Mouse (Mus musculus): ENCODE data around the gene Fam129a. TPM values are rescaled to one million over a fixed set of nuclear protein-coding genes. Genes with fewer than 3 reads are reported as not detected.
A peak's percentile ranks its signal among the peaks of the same experiment; 100 is the strongest.

Fam129a gene
- polyA plus RNA-seq, 1 experiment from 2014 or later = 2.8 TPM

DNA sequence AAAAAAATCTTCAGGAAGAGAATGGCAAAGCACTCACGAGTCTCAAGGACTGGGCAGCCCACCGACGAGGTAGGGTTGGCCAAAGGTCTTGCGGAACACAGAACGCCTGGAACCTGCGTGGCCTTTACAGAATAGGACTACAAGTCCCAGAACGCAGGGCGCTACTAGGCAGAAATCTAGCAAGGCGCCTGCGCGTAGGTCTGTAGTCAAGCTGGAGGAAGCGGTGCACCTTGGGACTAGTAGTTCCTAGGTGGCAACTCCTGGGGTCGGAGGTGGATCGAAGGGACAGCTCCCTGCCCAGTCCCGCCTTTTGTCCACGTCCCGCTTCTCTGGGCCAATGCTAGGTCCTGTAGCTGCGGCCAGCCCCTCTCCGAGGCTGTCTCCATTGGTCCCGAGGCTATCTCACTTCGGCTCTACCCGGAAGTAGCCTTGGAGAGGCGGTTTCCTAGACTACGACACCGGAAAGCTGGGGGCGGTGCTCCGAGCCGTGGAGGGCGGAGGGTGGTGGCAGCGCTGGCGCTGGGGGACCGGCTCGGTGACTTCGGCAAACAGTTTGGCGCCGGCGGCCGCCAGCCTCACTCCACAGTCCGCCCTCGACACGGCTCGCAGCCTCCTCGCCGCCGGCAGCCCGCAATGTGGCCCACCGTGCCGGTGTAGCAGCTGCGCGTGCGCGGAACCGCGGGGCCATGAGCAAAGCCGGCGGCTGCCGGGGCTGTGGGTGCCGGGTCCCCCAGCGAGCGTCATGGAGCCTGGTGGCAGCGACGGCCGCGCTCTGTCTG lies 184.1 kb downstream of the Fam129a start, which contains the start of gene Edem3:
Gene Edem3, plus strand, starts transcription at position 491 of the 779 bp plus-strand sequence.
- Histone ChIP-seq H3K27me3 (no peaks in the 10 kb centered on the region), H3K4me2 (peak within 1 kb of the TSS; percentile 98), H3K4me3 (replicated peaks) (peak within 1 kb of the TSS; percentile 92), H3K27ac (peak within 1 kb of the TSS; percentile 82), H3K9ac (replicated peaks) (peak within 1 kb of the TSS; percentile 75), H3K4me1 (replicated peaks) (peaks cover 25% of the 10 kb centered on the region), H3K36me3 (no peaks in the 10 kb centered on the region), H3K9me3 (no peaks in the 10 kb centered on the region)
- peak; percentile 100 for ATAC-seq (ENCODE audit: insufficient number of reproducible peaks, insufficient read depth, low FRiP score, low TSS enrichment, low read depth)
- WGBS = under 1% methylated on average over 64 of the region's 64 CpGs

- 7% methylated on average over 36 of the region's 36 CpGs for WGBS
- Histone ChIP-seq H3K9me3 (no peaks in the 10 kb centered on the region), H3K36me3 (peaks cover 3% of the 10 kb centered on the region; the same call in 1 of the 2 replicates), H3K9ac (replicated peaks) (peak overlapping the region; percentile 75), H3K4me2 (peak overlapping the region; percentile 98), H3K27me3 (no peaks in the 10 kb centered on the region), H3K4me1 (replicated peaks) (peaks cover 25% of the 10 kb centered on the region), H3K4me3 (replicated peaks) (peak overlapping the region; percentile 92), H3K27ac (peak overlapping the region; percentile 82)
- peak; percentile 33 for ATAC-seq (ENCODE audit: insufficient number of reproducible peaks, insufficient read depth, low FRiP score, low TSS enrichment, low read depth)
These were observed 184.9 kb downstream of the Fam129a start for GRCm38 (mm10) chr1:151755660-151756424.

GRCm38 (mm10) chr1:151756425-151756728 lies 185.4 kb downstream of the Fam129a start:
- no peak for ATAC-seq (ENCODE audit: insufficient number of reproducible peaks, insufficient read depth, low FRiP score, low TSS enrichment, low read depth)
- Histone ChIP-seq H3K9ac (replicated peaks) (no peak overlapping the region; the same call in 1 of the 2 replicates), H3K9me3 (no peaks in the 10 kb centered on the region), H3K4me2 (peak overlapping the region; percentile 98), H3K4me1 (replicated peaks) (peaks cover 25% of the 10 kb centered on the region), H3K27ac (no peak overlapping the region), H3K36me3 (peaks cover 8% of the 10 kb centered on the region; the same call in 1 of the 2 replicates), H3K4me3 (replicated peaks) (peak overlapping the region; percentile 92), H3K27me3 (no peaks in the 10 kb centered on the region)
- WGBS = 20% methylated on average over 1 of the region's 1 CpGs

- H3K27ac ChIP-seq = no peak overlapping the region
- no peak for ATAC-seq (ENCODE audit: insufficient number of reproducible peaks, insufficient read depth, low FRiP score, low TSS enrichment, low read depth)
- H3K9ac ChIP-seq (replicated peaks) = no peak overlapping the region
- peaks cover 19% of the 10 kb centered on the region for H3K36me3 ChIP-seq
- no peaks in the 10 kb centered on the region for H3K9me3 ChIP-seq
- H3K27me3 ChIP-seq = no peaks in the 10 kb centered on the region
- no peak overlapping the region for H3K4me2 ChIP-seq
- H3K4me1 ChIP-seq (replicated peaks) = peaks cover 26% of the 10 kb centered on the region
- WGBS = 83% methylated on average over 6 of the region's 6 CpGs
- H3K4me3 ChIP-seq (replicated peaks) = no peak overlapping the region
These were observed 187.3 kb downstream of the Fam129a start for GRCm38 (mm10) chr1:151758301-151758700.

DNA sequence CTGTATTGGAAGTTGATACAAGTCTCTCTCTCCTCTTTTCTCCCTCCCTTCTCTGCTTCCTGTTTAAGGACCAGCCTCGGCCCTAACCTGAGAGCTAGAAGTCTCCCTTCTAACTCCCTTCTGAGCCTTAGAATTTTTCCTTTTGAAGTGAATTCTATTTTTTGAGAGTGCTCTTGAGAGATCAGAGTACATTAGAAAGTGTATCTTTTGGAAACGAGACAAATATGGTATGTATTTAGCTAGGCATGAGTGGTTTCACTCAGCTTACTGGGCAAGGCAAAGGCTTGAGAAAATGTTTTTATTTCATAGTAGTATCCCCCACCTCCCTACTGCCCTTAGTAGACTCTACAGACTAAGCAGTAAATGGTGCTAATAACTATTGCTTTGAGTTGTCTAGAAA lies 188.0 kb downstream of the Fam129a start:
- ATAC-seq (ENCODE audit: insufficient number of reproducible peaks, insufficient read depth, low FRiP score, low TSS enrichment, low read depth) = no peak
- no peak overlapping the region for H3K4me3 ChIP-seq (replicated peaks)
- no peak overlapping the region for H3K9ac ChIP-seq (replicated peaks)
- 59% methylated on average over 2 of the region's 2 CpGs for WGBS
- 0 out of 2 replicates have a peak overlapping the region, but pooled peaks have one; percentile 18 for H3K27ac ChIP-seq
- no peaks in the 10 kb centered on the region for H3K27me3 ChIP-seq
- H3K9me3 ChIP-seq = no peaks in the 10 kb centered on the region
- H3K4me2 ChIP-seq = no peak overlapping the region
- H3K36me3 ChIP-seq = peaks cover 19% of the 10 kb centered on the region
- peaks cover 30% of the 10 kb centered on the region for H3K4me1 ChIP-seq (replicated peaks)

- H3K9ac ChIP-seq (replicated peaks) = no peak overlapping the region
- WGBS = 54% methylated on average over 3 of the region's 3 CpGs
- H3K9me3 ChIP-seq = no peaks in the 10 kb centered on the region
- ATAC-seq (ENCODE audit: insufficient number of reproducible peaks, insufficient read depth, low FRiP score, low TSS enrichment, low read depth) = no peak
- H3K4me2 ChIP-seq = no peak overlapping the region
- H3K27me3 ChIP-seq = no peaks in the 10 kb centered on the region
- peaks cover 19% of the 10 kb centered on the region for H3K36me3 ChIP-seq
- no peak overlapping the region for H3K4me3 ChIP-seq (replicated peaks)
- H3K4me1 ChIP-seq (replicated peaks) = peaks cover 5% of the 10 kb centered on the region
- H3K27ac ChIP-seq = no peak overlapping the region
These were observed 193.2 kb downstream of the Fam129a start for GRCm38 (mm10) chr1:151764236-151764635.

GRCm38 (mm10) chr1:151766166-151766565 lies 195.2 kb downstream of the Fam129a start:
- no peak for ATAC-seq (ENCODE audit: insufficient number of reproducible peaks, insufficient read depth, low FRiP score, low TSS enrichment, low read depth)
- H3K27ac ChIP-seq = no peak overlapping the region
- 77% methylated on average over 2 of the region's 2 CpGs for WGBS

DNA sequence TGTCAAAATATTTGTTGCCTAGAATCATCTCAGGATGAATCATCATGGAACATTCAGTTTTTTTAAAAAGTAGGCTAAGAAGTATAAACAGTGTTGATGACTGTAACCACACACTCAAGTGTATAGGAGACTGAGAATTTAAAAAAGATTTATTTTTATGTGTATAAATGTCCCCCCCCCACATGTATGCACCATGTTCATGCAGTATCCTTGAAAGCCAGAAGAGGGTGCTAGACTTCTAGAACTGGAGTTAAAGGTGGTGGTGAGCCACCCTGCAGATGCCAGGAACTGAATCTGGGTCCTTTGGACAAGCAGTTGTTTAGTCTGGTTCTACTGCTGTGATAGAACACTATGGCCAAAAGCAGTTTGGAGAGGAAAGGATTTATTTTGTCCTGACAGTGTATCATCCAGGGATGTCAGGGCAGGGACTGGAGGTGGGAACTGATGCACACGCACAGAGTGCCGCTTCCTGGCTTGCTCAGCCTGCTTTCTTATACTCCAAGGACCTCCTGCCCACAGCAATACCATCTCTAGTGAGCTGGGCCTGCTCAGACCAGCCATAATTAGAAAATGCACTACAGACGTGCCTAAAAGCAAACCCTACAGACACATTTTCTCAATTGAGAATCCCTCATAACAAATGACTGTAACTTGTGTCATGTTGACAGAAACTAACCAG lies 196.1 kb downstream of the Fam129a start:
- Histone ChIP-seq H3K9ac (replicated peaks) (no peak overlapping the region), H3K4me2 (no peak overlapping the region), H3K4me1 (replicated peaks) (peaks cover 5% of the 10 kb centered on the region), H3K9me3 (no peaks in the 10 kb centered on the region), H3K27me3 (no peaks in the 10 kb centered on the region), H3K4me3 (replicated peaks) (no peak overlapping the region), H3K36me3 (peaks cover 18% of the 10 kb centered on the region), H3K27ac (no peak overlapping the region)
- no peak for ATAC-seq (ENCODE audit: insufficient number of reproducible peaks, insufficient read depth, low FRiP score, low TSS enrichment, low read depth)
- WGBS = 83% methylated on average over 3 of the region's 3 CpGs

More at GRCm38 (mm10) chr1:151766166-151766565, 195.2 kb downstream of the Fam129a start:
- Histone ChIP-seq H3K27me3 (no peaks in the 10 kb centered on the region), H3K4me2 (no peak overlapping the region), H3K9me3 (no peaks in the 10 kb centered on the region), H3K36me3 (peaks cover 19% of the 10 kb centered on the region), H3K4me1 (replicated peaks) (peaks cover 5% of the 10 kb centered on the region), H3K9ac (replicated peaks) (no peak overlapping the region), H3K4me3 (replicated peaks) (no peak overlapping the region)

- no peaks in the 10 kb centered on the region for H3K27me3 ChIP-seq
- ATAC-seq (ENCODE audit: insufficient number of reproducible peaks, insufficient read depth, low FRiP score, low TSS enrichment, low read depth) = no peak
- H3K36me3 ChIP-seq = peaks cover 19% of the 10 kb centered on the region
- H3K4me2 ChIP-seq = no peak overlapping the region
- H3K4me3 ChIP-seq (replicated peaks) = no peak overlapping the region
- no peaks in the 10 kb centered on the region; the same call in 1 of the 2 replicates for H3K4me1 ChIP-seq (replicated peaks)
- H3K9ac ChIP-seq (replicated peaks) = no peak overlapping the region
- no peaks in the 10 kb centered on the region for H3K9me3 ChIP-seq
- H3K27ac ChIP-seq = no peak overlapping the region
- WGBS = 76% methylated on average over 3 of the region's 3 CpGs
These were observed 198.4 kb downstream of the Fam129a start for GRCm38 (mm10) chr1:151769200-151769913.
